Mouse (Mus musculus) stomach, postnatal 0 days (tissue): Measurements from ENCODE around the gene Nars2.

ENCODE experiments used
- CTCF ChIP-seq: IDR thresholded peaks from 2 replicates; pipeline ENCODE4 v1.5.1; 2016; ENCODE audit warnings: antibody characterized with exemption, low read depth, mild to moderate bottlenecking, moderate library complexity
- EP300 ChIP-seq: optimal IDR thresholded peaks from 2 replicates; pipeline ENCODE3; 2016; ENCODE audit warnings: antibody characterized with exemption

GRCm38 (mm10) chr7:96959168-96959567, 7.9 kb downstream of the Nars2 start:
- TF ChIP-seq CTCF = no peak
- TF ChIP-seq EP300 = no peak
